Mouse (Mus musculus): ENCODE data around the gene Scd1.
A peak's percentile ranks its signal among the peaks of the same experiment; 100 is the strongest.
"Not testable (repeated sequence)": the region's sequence is repeated elsewhere in the genome, so short reads cannot be mapped to it uniquely, and the experiment has no call there.

Gene Scd1

GRCm38 (mm10) chr19:44396742-44397141, 10.9 kb downstream of the Scd1 start:
- no peak for DNase-seq (ENCODE audit: low spot score)

GRCm38 (mm10) chr19:44394972-44395371, 12.7 kb downstream of the Scd1 start:
- DNase-seq (ENCODE audit: low spot score) = no peak

- no peak for DNase-seq (ENCODE audit: low spot score)
Measured at GRCm38 (mm10) chr19:44393962-44394422, 13.7 kb downstream of the Scd1 start.

GRCm38 (mm10) chr19:44392339-44393009, 15.2 kb downstream of the Scd1 start:
- DNase-seq (ENCODE audit: low spot score) = no peak

- no peak for DNase-seq (ENCODE audit: low spot score)
Measured at GRCm38 (mm10) chr19:44391856-44392255, 15.8 kb downstream of the Scd1 start.

GRCm38 (mm10) chr19:44389507-44389906, 18.2 kb downstream of the Scd1 start:
- DNase-seq (ENCODE audit: low spot score) = no peak

- peak; percentile 93 for DNase-seq (ENCODE audit: low spot score)
Measured at GRCm38 (mm10) chr19:44388475-44389428, 18.9 kb downstream of the Scd1 start.

- DNase-seq (ENCODE audit: low spot score) = no peak
Measured at GRCm38 (mm10) chr19:44387746-44388474, 19.8 kb downstream of the Scd1 start.

- DNase-seq (ENCODE audit: low spot score) = no peak
Measured at GRCm38 (mm10) chr19:44387089-44387671, 20.5 kb downstream of the Scd1 start.

GRCm38 (mm10) chr19:44385887-44386498, 21.7 kb downstream of the Scd1 start:
- DNase-seq (ENCODE audit: low spot score) = no peak

GRCm38 (mm10) chr19:44382682-44383321, 24.9 kb downstream of the Scd1 start:
- DNase-seq (ENCODE audit: low spot score) = peak; percentile 7

- no peak for DNase-seq (ENCODE audit: low spot score)
Measured at GRCm38 (mm10) chr19:44380065-44380464, 27.6 kb downstream of the Scd1 start.

GRCm38 (mm10) chr19:44379090-44379489, 28.6 kb downstream of the Scd1 start:
- no peak for DNase-seq (ENCODE audit: low spot score)

- no peak for DNase-seq (ENCODE audit: low spot score)
Measured at GRCm38 (mm10) chr19:44377629-44378375, 29.9 kb downstream of the Scd1 start.

- DNase-seq (ENCODE audit: low spot score) = peak; percentile 12
Measured at GRCm38 (mm10) chr19:44376511-44376951, 31.1 kb downstream of the Scd1 start.

GRCm38 (mm10) chr19:44372969-44373368, 34.7 kb downstream of the Scd1 start:
- peak; percentile 75 for DNase-seq (ENCODE audit: low spot score)

GRCm38 (mm10) chr19:44370231-44370630, 37.4 kb downstream of the Scd1 start:
- DNase-seq (ENCODE audit: low spot score) = no peak

- no peak for DNase-seq (ENCODE audit: low spot score)
Measured at GRCm38 (mm10) chr19:44369371-44369770, 38.3 kb downstream of the Scd1 start.

- DNase-seq (ENCODE audit: low spot score) = not testable (repeated sequence)
Measured at GRCm38 (mm10) chr19:44367076-44367475, 40.6 kb downstream of the Scd1 start.

GRCm38 (mm10) chr19:44365733-44366132, 41.9 kb downstream of the Scd1 start:
- DNase-seq (ENCODE audit: low spot score) = no peak
